In the genomic region with DNA sequence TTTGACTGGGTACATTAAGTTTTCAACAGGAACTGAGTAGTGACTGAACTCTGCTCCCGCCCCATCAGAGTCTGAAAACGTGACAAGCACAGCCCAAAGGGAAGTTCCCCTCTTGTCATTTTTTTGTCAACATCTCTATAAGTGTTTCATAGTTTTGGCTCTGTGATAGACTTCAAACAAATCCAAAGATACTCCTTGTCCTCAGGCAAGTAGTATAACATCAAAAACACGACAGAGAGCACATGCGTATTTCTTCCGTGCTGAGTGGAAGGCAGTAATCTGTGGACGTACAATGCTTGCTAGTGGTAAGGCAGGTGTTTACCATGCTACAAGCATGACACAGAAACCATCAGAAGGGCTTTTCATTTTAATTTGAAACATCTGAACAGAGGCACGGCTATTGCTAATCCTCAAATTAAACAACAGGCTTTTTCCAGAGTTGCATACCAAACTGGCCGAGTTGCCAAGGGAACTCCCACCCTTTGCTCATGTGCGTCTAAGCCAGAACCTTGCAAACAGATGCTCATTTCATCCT, we compare ENCODE assay signal across 15 mouse cellular contexts.
DNase-seq lines count a peak whose midpoint lies in the region; ATAC-seq and TF ChIP-seq lines count a peak whose summit lies in the region.
"Had no signal": no experiment of that assay in that cellular context is flagged by ENCODE, and none has a peak within 500 bp of the region (broad histone marks: within the 10 kb centered on the region; RNA-seq: fewer than 3 reads in every experiment).

No protein-coding gene starts in this region.

- H3K4me2 ChIP-seq in liver, postnatal 0 days (ENCODE audit: low read depth, low read length): no peak overlapping the region
- H3K4me2 ChIP-seq: embryonic facial prominence, embryonic 12.5 days; lung, embryonic 15.5 days; neural tube, embryonic 12.5 days had no signal

- no peak for TF ChIP-seq POLR2A in liver, adult 2 months (IDR thresholded peaks at IDR 0.05; ENCODE audit: extremely low read depth, insufficient read depth, low read length)

- H3K79me2 ChIP-seq in liver, adult 2 months (ENCODE audit: control insufficient read depth, insufficient read depth, low read length): no peaks in the 10 kb centered on the region

- 45% methylated on average over 9 of the region's 9 CpGs for WGBS in liver, adult 2 months
- 56% methylated on average over 9 of the region's 9 CpGs for WGBS in liver, postnatal 0 days (ENCODE audit: insufficient replicate concordance)

- no peaks in the 10 kb centered on the region for H3K36me3 ChIP-seq in liver, adult 2 months (ENCODE audit: control insufficient read depth, insufficient read depth, low read length)
- H3K36me3 ChIP-seq in liver, postnatal 0 days (replicated peaks; ENCODE audit: insufficient read depth, low read length): no peaks in the 10 kb centered on the region
- H3K36me3 ChIP-seq: embryonic facial prominence, embryonic 12.5 days; lung, embryonic 15.5 days; neural tube, embryonic 12.5 days had no signal

- H3K27me3 ChIP-seq in liver, adult 2 months (ENCODE audit: control insufficient read depth, insufficient read depth, low read length): no peaks in the 10 kb centered on the region
- H3K27me3 ChIP-seq in liver, postnatal 0 days (ENCODE audit: insufficient read depth, low read length): no peaks in the 10 kb centered on the region
- H3K27me3 ChIP-seq: embryonic facial prominence, embryonic 12.5 days; lung, embryonic 15.5 days; neural tube, embryonic 12.5 days had no signal

- H3K4me1 ChIP-seq in liver, adult 2 months (ENCODE audit: control insufficient read depth, insufficient read depth, low read length): peaks cover 2% of the 10 kb centered on the region
- no peaks in the 10 kb centered on the region for H3K4me1 ChIP-seq in liver, postnatal 0 days (ENCODE audit: insufficient read depth)
- H3K4me1 ChIP-seq: embryonic facial prominence, embryonic 12.5 days; neural tube, embryonic 12.5 days had no signal

- DNase-seq in liver, adult 2 months (ENCODE audit: extremely low read depth, low read depth, low spot score): peak; percentile 23
- no peak for DNase-seq in liver
- peak; percentile 47 for DNase-seq in Muller cell, postnatal 12 days (ENCODE audit: inconsistent ontology term)
- peak; percentile 51 for DNase-seq in forelimb bud, embryonic 11.5 days (ENCODE audit: low read depth, low spot score)
- DNase-seq in left cerebral cortex, postnatal 36 days (ENCODE audit: low spot score in 2 of 2): no peak
- DNase-seq in liver, postnatal 0 days: no peak
- no peak for DNase-seq in lung, adult 18-20 months
- DNase-seq: heart, adult 11 months; kidney, postnatal 10 days; thymus, postnatal 14 days had no signal

- no peak for TF ChIP-seq EP300 in liver, postnatal 0 days (IDR thresholded peaks at IDR 0.05; ENCODE audit: low read depth)

- no peak for TF ChIP-seq CTCF in liver, adult 2 months (IDR thresholded peaks at IDR 0.05; ENCODE audit: low read depth, low read length)
- no peak for TF ChIP-seq CTCF in liver, postnatal 0 days (IDR thresholded peaks at IDR 0.05; ENCODE audit: low read depth)

- H3K9ac ChIP-seq in liver, adult 2 months (ENCODE audit: low read depth, low read length): no peak overlapping the region
- H3K9ac ChIP-seq in liver, postnatal 0 days (replicated peaks): no peak overlapping the region
- H3K9ac ChIP-seq: embryonic facial prominence, embryonic 12.5 days; lung, embryonic 15.5 days; neural tube, embryonic 12.5 days had no signal

- no peaks in the 10 kb centered on the region for H3K9me3 ChIP-seq in liver, postnatal 0 days (ENCODE audit: low read length)
- H3K9me3 ChIP-seq: embryonic facial prominence, embryonic 12.5 days; lung, embryonic 15.5 days; neural tube, embryonic 12.5 days had no signal

- H3K27ac ChIP-seq in liver, adult 2 months (replicated peaks; ENCODE audit: insufficient read depth, low read depth, low read length): no peak overlapping the region
- H3K27ac ChIP-seq in liver, postnatal 0 days (ENCODE audit: low read depth): no peak overlapping the region
- H3K27ac ChIP-seq: embryonic facial prominence, embryonic 12.5 days; left cerebral cortex, adult 2 months; lung, embryonic 15.5 days; neural tube, embryonic 12.5 days had no signal

- intact Hi-C loops in left cerebral cortex, postnatal 36 days (cut with DNase I): no loop called here

- H3K4me3 ChIP-seq in liver, adult 2 months (ENCODE audit: insufficient read depth, low read depth, low read length): no peak overlapping the region
- no peak overlapping the region for H3K4me3 ChIP-seq in liver, postnatal 0 days (ENCODE audit: low read depth, low read length)
- H3K4me3 ChIP-seq: embryonic facial prominence, embryonic 12.5 days; left cerebral cortex, adult 2 months; lung, embryonic 15.5 days; neural tube, embryonic 12.5 days had no signal

- peak; percentile 75 for ATAC-seq in monocyte, adult 5-6 weeks (replicated peaks; ENCODE audit: insufficient number of reproducible peaks, low FRiP score, low TSS enrichment, poor library complexity, severe bottlenecking)
- no peak for ATAC-seq in liver, postnatal 0 days

Comparison
In these comparisons a context has a peak if more than half of its experiments do, and no peak if none do; other contexts are left out.
1. DNase-seq: peak in liver, adult 2 months (single experiment), Muller cell, postnatal 12 days (single experiment) and forelimb bud, embryonic 11.5 days (single experiment); none in liver (single experiment), left cerebral cortex, postnatal 36 days (0 of 2), liver, postnatal 0 days (single experiment) and lung, adult 18-20 months (0 of 2).